Mouse (Mus musculus) gastrocnemius, adult 18-20 months (tissue): Measurements from ENCODE around the gene Cbwd1. TPM values are rescaled to one million over a fixed set of nuclear protein-coding genes. Genes with fewer than 3 reads are reported as not detected.

Experiments
- DNase-seq: peaks from one replicate; pipeline ENCODE4 v3.0.0; 2021; ENCODE audit warnings: low spot score
- long read RNA-seq, 2 experiments: library from polyadenylated mRNA; stranded (forward); transcript quantifications; one replicate each; pipeline ENCODE4 v2.0.0; 2021
- total RNA-seq, 2 experiments: library from RNA; stranded (reverse); gene quantifications; 2 replicates each; pipeline ENCODE4 v1.2.3; 2021

Gene Cbwd1
- 10 to 100 TPM; 16.4 to 17.7 TPM for total RNA-seq
- long read RNA-seq, experiment 1, transcript Cbwd1-201 (15 exons, 1,929 nt), result major isoform, 15 of 23 reads
- long read RNA-seq, experiment 1, partial matches to known transcripts, result 0 of 23 reads
- long read RNA-seq, experiment 1, other reads (novel, unspliced or antisense), result 8 of 23 reads
- long read RNA-seq, experiment 2, transcript Cbwd1-201 (15 exons, 1,929 nt), result major isoform, 14 of 19 reads
- long read RNA-seq, experiment 2, partial matches to known transcripts, result 0 of 19 reads
- long read RNA-seq, experiment 2, other reads (novel, unspliced or antisense), result 5 of 19 reads

DNA sequence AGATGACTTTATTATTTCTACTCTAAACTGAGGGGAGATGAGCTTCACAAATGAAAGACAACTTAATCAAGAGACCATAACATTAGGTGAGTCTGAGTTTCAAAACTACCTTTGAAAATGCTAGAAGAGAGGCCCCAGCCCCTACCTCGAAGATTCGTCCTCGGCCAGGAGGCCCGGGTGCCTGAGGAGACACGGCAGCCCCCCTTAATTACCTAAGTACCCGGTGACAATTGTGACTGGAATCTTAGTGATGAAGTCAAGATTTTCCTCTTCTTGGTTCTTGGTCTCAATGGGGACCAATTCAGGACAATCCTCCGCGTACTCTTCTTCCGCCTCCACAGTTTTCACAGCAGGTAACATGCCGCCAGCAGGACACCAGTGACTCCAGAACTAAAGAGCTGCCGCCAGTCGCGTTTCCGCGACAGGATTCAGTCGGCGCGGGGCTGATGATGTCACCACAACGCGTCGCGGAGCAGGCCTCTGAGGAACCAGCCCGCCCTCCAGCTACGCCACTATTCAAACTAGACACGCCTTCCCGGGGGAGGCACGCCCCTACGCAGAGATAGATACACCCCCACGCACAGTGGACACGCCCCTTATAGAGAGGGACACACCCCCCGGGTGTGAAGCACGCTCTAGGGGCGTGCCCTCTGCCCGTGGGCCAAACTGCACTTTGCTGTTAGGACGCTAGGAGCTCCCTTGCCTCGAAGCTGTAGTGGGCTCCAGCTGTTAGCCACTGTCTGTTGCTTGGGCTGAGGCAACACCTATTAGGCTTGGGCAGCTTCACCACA lies at the start of gene Cbwd1:
TSS of gene Cbwd1 (minus strand) at position 439 of the 791 bp plus-strand sequence.
- peak; percentile 98 for DNase-seq

DNA sequence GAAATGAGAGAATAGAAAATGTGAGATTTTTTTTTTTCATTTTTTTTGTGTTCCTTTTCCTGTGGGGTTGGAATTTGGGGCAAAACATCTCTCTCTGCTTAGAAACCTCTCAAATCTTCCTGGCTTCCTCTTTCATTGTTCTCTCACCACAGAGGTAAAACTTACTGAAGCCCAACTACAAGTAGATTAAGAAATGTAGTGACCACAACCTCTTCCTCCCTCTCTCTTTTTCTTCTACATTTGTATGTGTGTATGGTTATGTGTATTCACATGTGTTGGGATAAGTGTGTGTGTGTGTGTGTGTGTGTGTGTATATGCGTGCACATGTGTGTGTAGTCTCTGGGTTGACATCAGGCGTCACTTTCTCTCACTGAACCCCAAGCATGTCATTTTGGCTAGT lies 47.1 kb upstream of the Cbwd1 start:
- DNase-seq, result no peak

DNA sequence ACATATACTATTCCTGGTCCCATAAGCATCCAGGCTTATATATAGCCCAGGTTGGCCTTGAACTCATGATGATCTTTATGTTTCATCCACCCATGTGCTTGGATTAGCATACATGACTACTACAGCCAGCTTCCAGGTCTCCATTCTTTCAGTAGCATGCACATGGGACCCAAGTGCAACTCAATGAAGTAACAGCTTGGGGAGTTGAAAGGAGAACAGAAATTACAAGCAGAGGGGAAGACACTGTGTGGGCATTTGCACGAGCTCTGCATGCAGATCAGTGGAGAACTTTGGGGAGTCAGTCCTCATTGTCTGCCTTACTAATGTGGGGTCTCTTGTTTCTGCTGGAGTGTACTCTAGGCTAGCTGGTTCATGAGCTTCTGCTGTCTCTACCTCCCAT lies 45.3 kb upstream of the Cbwd1 start:
- no peak for DNase-seq

DNA sequence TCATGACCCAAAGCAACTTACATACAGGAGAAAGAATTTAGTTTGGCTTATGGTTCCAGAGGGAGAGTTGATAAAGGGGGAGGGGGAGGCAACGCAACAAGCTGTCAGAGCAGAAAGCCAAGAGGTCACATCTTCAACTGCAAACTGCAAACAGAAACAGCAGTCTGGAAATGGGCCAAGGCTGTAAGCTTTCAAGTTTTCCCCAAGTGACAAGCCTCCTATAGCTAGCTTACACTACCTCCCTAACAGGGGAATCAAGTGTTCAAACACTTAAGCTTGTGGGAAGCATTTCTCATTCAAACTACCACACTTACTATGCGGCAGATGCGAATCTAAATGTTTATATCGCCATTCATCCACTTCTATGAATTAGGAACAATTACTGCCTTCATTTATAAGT lies 42.4 kb upstream of the Cbwd1 start:
- DNase-seq, result no peak

DNA sequence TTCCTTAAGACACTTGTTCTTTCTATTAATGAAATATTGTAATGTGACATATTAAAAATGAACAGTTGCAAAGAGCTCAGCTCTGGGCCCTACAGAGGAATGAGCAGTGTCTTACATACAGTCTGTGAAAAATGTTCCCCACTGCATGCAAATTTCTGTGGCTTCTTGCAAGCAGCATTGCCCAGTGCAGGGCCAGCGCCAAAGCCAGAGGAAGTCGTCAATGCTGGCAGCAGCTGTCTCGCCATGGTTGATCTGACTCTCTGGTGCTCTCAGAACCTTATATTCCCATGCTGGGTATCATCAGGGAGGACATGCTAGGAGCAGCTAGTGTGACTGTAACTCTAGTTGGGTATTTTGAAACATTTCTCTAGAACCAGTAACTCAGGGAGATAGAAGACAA lies 41.4 kb upstream of the Cbwd1 start:
- DNase-seq, result no peak

DNA sequence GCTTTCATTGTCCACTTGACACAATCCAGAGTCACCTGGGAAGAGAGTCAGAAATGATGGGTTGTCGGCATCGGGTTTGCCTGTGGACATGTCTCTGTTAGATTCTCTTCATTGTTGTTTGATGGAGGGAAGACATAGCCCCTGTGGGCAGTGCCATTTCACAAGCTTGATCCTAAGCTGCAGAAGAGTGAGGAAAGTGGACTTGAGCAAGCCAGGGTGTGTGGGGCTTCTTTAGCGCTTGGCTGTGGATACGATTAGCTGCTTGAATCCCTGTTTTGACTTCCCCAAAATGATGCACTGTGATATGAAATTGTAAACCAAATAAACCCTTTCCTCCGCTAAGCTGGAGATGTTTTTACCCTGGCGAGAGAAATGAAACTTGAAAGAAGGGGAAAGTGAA lies 40.6 kb upstream of the Cbwd1 start:
- no peak for DNase-seq

DNA sequence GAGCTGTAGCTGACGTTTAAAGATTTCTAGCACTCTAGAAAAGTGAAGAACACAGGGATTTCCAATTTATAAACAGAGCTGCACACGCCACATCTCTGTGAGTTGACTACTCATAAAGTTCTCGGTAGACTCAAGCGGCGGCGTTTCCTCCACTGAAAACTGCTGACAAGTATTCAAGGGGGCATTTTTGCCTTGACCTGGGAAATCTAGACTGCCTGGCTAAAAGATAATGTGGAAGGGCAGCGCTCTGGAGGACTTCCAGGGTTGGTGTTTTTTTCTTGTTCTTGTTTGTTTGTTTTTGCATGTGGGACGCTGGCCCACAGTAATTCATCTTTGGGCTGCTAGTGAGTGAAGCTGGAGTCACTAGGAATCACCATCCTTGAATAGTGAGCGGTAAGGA lies 38.7 kb upstream of the Cbwd1 start:
- no peak for DNase-seq

DNA sequence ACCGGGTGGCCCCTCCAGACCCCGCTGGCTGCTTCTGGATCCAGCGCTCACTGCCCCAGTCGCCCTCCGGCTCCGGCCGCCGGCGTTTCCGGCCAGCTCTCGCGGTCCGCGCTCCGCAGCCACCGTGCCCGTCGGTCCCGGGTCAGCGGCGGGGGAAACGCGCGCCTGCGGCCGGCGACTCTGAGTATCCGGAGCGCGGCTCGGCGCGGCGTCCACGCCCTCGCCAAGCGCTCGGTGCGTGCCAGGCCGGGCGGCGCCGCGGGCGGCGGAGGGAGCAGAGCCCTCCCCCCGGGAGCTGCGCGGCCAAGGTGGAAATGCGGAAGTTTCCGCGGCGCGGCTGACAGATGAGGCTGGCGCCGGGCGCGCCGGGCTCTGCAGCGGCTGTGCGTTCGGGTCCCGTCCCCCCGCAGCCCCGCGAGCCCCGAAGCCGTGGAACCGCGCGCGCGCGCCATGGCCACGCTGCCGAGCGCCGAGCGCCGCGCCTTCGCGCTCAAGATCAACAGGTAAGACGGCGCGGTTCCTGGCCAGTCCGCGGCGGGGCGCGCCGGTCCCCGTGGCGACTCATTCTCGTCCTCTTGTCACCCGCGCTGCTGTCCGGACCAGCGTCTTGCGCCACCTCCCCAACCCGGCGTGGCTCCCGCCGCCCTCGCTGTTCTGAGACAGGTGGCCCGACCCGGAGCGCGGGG lies 37.9 kb upstream of the Cbwd1 start, which contains the start of gene Dock8:
TSS of gene Dock8 (plus strand) at position 334 of the 686 bp plus-strand sequence.
- DNase-seq, result peak; percentile 43

DNA sequence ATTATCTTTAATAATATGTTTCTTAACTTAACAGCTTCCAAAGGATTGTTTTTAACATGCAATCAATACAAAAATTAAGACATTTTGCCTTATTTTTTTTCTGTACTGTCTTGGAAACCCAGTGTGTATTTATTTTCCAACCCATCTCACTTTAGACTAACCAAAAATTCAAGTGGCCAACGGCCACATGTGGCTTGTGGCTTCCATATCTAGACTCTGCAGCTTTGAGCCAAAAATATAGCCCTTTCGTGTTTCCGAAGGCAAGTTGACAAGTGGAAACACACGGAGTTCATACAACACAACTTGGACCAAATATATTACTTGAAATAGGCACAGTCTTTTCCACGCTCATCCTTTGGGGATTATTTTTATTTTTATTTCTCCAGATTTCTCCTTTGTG lies 37.2 kb upstream of the Cbwd1 start:
- no peak for DNase-seq

DNA sequence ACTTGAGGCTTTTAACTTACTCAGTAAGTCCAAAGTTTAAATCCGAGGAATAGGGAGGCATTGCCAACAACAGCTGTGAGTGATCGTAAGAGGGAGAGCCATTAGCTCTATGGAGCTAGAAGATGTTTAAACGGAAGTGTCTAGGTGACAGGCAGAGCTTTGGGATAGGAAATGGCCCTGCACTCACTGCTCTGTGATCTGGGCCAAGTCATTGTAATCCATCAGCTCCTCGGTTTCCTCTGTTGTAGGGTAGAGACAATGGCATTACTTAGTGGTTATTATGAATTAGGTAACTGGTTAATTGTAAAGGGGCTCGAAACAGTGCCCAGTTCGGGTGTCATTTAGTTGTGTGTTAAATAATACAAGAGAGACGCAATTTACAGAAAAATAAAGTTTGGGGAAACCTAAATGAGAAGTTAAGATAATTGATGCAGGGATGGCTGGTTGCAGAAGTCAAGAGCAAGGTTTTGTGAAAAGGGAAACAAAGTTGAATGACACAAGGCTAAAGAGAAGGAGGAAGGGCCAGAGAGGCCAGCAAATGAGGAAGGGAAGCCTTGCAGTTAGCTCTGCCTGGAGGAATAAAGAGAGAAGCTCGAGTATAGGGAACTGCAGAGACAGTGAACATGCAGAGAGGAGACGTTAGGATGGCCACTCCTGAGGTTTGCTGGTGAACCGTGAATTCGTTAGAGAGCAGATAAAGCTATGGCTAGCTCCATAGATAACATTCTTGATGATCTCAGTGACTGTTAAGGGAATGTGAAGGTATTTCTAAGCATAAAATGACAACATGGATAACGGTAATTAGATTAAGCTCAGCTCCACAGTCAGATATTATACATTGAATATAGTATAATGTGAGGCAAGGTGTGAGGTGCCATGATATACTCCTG lies 35.6 kb upstream of the Cbwd1 start:
- DNase-seq, result no peak

DNA sequence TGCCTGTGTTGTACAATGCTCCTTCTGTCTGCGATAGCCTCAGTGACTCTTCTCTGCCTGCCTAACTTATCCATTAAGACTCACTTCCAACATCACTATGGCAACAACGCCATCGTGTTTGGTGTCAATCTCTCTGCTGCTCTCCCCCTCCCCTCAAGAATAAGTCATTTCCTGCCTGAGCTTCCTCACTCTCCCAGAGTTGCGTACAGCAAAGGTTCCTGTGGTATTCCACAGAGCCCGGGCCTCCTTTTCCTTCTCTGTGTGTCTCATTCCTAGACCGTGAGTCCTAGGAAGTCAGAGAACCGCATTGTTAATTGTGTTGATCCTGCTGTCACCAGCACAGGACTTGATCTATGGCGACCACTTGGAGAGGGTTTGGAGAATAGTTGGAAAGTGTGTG lies 33.5 kb upstream of the Cbwd1 start:
- no peak for DNase-seq

DNA sequence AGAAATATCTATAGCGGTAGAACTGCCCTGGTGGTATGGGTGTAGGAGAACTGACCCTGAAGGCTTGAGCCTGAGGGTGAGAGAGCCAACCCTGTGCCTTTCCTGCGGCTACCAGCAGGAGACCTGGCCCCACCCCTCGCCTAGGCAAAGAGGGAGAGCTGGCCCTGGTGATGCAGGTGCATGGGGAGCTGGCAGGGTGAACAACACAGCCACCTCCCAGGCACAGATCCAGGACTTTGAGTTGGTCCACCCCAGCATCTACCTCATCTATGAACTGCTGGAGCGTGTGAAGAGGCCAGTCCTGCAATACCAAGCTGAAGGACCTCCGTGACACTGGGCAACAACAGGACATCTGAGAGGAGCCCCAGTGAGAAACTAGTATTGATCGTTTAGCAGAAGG lies 32.1 kb upstream of the Cbwd1 start:
- DNase-seq, result no peak

DNA sequence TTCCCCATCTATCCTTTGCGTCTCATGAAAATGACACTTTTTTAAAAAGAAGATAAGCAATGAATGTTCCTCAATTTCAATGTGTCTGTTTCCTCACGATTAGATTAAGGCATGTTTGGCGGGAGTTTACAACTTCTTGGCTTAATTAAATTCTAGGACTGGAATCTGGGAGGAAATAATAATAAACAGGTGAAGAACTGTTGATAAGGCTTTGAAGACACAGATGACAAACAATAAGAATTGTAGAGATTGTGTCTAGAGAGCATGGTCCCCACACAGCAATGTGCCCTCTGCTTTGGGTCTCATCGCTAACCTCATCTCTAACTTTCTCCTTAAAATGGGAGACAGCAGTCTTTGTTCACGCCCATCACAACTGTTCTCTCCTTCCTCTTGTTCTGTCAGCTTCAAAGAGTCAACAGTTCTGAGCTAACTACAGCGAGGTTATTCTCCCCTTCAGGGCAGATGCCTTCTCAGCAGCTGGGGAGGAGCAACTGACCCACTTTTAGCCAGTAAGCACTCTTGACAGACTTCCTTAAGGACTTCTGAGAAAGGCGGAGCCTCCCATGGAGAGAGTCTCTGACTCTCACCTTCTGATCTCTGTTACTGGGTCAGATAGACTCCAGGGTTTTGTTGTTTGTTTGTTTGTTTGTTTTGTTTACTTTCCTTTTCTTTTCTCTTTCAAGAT lies 28.9 kb upstream of the Cbwd1 start:
- no peak for DNase-seq

DNA sequence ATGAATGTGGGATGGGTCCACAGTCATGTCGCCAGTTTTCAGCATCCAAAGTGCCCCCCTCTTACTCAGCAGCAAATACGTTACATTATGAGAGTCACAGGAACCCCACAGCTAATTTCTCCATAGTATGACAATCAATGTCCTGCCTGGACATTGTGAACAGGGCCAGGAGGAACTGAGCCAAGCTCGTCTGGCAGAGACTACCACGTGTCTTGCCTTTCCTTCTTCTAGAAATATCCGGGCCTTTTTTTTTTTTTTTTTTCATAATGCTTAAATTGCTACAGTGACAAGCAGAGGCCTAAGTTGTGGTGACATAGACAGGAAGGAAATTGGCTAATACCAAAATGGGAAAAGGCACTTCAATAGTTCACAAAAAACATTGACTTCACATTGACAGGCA lies 27.4 kb upstream of the Cbwd1 start:
- no peak for DNase-seq

DNA sequence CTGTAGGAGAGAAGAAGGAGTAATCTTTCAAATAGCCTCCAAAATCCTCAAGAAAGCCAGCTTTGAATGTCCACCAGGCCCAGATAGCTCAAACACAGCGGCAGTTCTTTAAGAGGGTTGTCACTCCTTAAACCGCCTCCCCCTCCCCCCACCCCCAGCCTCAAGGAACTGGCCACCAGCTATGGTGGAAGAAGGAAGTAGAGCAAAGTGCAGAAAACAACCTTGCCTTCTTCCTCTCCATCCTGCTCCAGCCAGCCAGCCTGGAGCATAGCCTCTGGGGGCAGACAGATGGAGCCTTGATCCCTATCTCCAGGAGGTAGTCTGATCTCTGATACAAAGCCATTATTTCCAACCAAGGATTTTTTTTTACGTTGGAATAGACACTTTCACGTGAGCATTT lies 25.9 kb upstream of the Cbwd1 start:
- DNase-seq, result no peak

DNA sequence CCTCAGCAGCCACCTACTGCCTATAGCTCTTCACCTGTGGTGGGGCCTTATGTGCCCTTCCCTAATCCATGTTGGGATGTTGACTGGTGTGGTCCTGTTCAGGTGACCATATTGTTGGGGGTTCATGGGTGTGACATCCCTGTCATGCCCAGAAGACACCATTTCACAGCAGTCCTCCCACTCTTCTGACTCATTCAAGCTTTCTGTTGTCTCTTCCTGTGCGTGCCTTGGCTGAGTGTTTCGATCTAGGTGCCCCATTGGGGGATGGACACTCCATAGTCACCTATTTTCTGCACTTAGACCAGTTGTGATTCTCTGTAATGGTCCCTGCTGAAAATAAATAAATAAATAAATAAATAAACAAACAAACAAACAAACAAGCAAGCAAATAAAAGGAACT lies 23.6 kb upstream of the Cbwd1 start:
- DNase-seq, result no peak

DNA sequence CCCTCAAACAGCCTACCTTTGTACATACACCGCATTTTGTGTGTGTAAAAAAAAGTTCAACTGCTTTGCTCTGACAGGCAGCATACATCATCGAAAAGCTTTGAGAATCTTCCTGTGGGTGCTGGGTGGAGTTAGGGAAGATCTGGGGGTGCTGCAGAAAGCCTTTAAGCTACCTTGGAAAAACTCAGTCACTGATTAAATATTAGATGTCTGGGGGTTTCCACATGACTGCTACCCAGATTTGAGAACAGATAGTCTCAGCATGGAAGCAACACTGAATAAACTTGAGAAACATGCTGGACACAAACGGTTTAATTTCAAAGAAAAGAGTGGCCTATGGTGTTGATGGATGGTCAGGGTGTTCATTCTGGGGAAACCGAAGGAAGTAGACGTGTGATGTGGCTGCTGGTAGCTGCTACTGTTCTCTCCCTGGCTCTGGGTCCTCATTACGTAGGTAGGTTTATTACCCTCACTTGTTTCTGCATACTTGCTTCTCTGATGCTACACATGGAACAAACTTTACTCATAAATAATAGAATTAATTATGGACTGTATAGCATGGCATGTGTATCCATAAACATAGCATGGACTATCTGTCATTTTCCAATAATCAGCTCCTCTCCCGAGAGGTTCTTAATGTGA lies 22.6 kb upstream of the Cbwd1 start:
- no peak for DNase-seq

DNA sequence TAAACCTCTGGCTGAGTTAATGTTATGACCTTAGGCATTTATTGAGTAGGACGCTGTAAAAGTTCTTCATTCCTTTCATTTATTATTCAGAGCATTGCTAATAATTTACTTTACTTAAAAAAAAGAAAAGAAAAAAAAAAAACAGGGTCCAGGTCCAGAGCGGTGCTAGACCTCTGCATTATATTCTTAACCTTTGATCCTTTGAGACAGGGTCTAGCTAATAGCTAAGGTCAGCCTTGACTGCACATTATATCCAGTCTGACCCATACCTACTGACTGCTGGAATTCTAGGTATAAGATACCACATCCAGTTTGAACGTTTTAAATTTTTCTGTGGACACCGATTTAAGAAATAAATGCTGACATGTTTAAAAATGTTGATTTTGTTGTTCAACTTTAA lies 21.6 kb upstream of the Cbwd1 start:
- DNase-seq, result no peak

DNA sequence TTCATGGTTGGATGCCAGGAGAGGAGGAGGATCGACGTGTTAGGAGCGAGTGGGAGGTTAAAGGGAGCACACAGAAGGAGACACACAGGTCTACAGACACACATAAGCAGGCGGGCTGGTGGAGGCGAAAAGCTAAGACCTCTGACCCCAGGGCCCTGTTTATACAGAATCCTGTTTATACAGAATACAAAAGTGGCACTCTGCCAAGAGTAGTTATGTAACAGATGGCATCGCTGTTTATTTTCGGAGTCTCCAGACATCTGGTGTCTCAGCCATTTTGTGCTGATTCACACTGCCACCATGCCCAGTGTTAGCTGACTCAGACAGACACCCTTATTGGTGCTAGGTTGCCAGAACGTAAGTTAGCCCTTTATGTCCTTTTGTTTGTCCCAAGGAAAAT lies 19.9 kb upstream of the Cbwd1 start:
- no peak for DNase-seq
